Mouse (Mus musculus): ENCODE results near the gene Cts8.

Gene Cts8

DNA sequence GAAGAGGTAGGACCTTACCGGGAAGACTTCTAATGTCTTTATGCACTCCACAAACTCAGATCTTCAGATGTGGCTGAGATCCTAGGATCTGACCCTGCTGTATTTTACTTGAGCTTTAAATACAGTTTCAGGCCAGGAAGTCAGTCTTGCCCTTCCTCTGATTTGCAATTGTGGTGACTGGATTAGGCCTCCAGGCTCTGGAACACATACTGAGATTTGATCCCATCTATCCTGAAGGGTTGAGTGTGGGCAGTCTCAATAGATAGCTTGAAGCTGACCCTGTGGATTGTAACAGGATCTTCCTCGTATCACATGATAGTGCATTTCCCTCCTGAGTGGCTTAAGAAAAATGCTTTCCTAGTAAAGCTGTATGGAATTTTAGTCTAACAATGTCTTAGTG lies at the start of gene Cts8:
TSS of gene Cts8 (minus strand) at position 101 of the 400 bp plus-strand sequence.
- DNase-seq = no peak

DNA sequence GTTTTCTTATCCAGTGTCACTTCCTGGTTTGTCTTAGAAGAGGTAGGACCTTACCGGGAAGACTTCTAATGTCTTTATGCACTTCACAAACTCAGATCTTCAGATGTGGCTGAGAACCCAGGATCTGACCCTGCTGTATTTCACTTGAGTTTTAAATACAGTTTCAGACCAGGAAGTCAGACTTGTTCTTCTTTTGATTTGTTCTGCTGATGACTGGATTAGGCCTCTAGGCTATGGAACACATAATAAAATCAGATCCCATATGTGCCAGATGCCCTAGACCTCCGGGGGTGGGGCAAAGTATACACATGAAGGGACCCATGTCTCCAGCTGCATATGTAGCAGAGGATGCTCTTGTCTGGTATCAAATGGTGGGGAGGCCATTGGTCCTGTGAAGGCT lies 33.6 kb upstream of the Cts8 start, which contains the start of gene Gm49398:
TSS of gene Gm49398 (minus strand) at position 101 of the 400 bp plus-strand sequence.
- DNase-seq = no peak

DNA sequence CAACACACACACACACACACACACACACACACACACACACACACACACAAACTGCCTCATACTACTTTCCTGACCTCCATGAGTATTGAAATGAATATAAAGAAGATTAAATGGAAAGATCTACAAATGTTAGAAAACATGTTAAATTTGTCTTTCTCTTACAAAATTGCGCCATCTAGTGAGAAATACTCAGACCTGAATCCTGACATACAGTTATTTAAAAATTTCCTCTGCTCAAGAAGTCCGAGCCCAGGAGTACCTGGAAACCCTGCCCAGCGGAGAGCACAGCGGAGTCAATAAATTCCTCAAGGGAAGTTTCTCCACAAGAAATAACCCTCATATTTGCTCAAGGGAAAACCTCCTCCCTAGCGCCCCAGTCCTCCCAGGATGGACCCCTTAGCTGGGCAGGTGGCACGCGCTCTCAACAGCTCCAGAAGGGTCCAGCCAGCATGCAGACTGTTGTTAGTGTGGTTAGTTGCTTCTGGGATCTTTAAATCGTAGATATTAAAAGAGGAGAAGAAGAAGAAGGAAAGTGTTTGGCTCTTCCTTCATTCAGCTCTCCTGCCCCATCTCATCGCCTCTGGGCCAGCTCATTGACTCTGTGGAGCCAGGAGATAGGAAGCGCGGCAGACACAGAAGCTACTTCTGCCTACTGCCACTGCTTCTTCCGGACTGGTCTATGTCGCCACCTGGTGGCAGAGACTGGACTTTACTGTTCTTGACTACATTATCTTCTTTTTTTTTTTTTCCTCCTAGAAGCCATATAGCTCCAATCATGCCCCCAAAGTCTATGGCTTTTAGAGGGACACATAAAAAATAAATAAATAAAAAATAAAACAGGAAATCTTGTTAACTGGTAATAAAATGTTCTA lies 13.8 kb downstream of the Cts8 start:
- peak; percentile 20 to 29 for DNase-seq

DNA sequence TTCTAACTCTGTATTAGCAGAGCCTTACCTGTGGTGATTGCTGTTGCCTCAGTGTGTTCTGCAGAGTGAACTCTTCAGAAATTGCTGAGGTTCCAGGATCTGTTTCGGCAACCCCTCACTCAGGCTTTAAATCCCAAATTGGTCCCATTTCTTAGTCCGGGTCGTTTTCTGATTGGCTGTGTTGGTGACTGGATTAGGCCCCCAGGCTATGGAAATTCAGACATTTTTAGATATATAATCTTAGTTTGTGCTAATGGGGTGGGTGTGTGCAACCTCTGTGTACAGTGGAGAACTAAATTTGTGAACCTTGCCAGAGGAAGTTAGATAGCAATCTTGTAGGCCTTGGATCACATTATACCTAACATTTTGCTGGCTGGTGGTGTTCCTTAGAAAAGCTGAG lies 51.8 kb downstream of the Cts8 start, which contains the start of gene Cts6:
TSS of gene Cts6 (minus strand) at position 101 of the 400 bp plus-strand sequence.
- no peak for DNase-seq

Measured in lung, adult 18-20 months (tissue).